Mouse (Mus musculus) ES-E14 (cell line): Measurements from ENCODE around the gene Hdgf. TPM values are rescaled to one million over a fixed set of nuclear protein-coding genes. Genes with fewer than 3 reads are reported as not detected.
A peak's percentile ranks its signal among the peaks of the same experiment; 100 is the strongest.

Experiments
- DNase-seq: peaks from one replicate; pipeline ENCODE4 v3.0.0-alpha.2; 2013; ENCODE audit warnings: low read depth, low spot score
- H3K27ac ChIP-seq: 2 replicates; pipeline ENCODE4 v1.5.1; 2012; ENCODE audit warnings: low read depth, mild to moderate bottlenecking, low read length, moderate library complexity, mixed read lengths; ENCODE audit not compliant: poor library complexity, insufficient read depth, severe bottlenecking
- H3K36me3 ChIP-seq: 2 replicates; pipeline ENCODE4 v1.6.1; 2012; ENCODE audit warnings: mild to moderate bottlenecking, low read length, moderate library complexity, mixed read lengths; ENCODE audit not compliant: control insufficient read depth, poor library complexity, insufficient read depth, severe bottlenecking
- H3K4me1 ChIP-seq, 2 experiments: fragments of 150-350 bp in 1 of 2; sonication (generic) in 1 of 2; 2 replicates each; pipeline ENCODE4 v1.6.1; 2012; ENCODE audit warnings: low read length in 2 of 2, mild to moderate bottlenecking in 1 of 2, mixed read lengths in 1 of 2; ENCODE audit not compliant: control insufficient read depth in 2 of 2, insufficient read depth in 2 of 2, poor library complexity in 1 of 2
- H3K4me3 ChIP-seq, 2 experiments: fragments of 150-350 bp in 1 of 2; sonication (generic) in 1 of 2; 2 replicates each; pipeline ENCODE4 v1.5.1; 2012; ENCODE audit warnings: low read length in 2 of 2, low read depth in 1 of 2, mild to moderate bottlenecking in 1 of 2, mixed read lengths in 1 of 2; ENCODE audit not compliant: insufficient read depth in 1 of 2, poor library complexity in 1 of 2, severe bottlenecking in 1 of 2
- H3K9ac ChIP-seq: 2 replicates; pipeline ENCODE4 v1.6.1; 2012; ENCODE audit warnings: low read depth, mild to moderate bottlenecking, low read length, mixed read lengths; ENCODE audit not compliant: poor library complexity, insufficient read depth, severe bottlenecking
- H3K9me3 ChIP-seq: fragments of 150-350 bp; sonication (generic); 2 replicates; pipeline ENCODE4 v1.6.1; 2012; ENCODE audit warnings: low read depth, mild to moderate bottlenecking, low read length; ENCODE audit not compliant: control insufficient read depth, insufficient read depth
- CHD2 ChIP-seq: IDR thresholded peaks from 2 replicates; pipeline ENCODE4 v1.6.1; 2014; ENCODE audit warnings: mild to moderate bottlenecking, low read depth, low read length, inconsistent platforms
- HCFC1 ChIP-seq: IDR thresholded peaks from 2 replicates; pipeline ENCODE4 v1.6.1; 2012; ENCODE audit warnings: low read length, inconsistent platforms, borderline replicate concordance; ENCODE audit not compliant: insufficient read depth
- MAFK ChIP-seq: IDR thresholded peaks from 2 replicates; pipeline ENCODE4 v1.6.1; 2014; ENCODE audit warnings: mild to moderate bottlenecking, low read depth, low read length, inconsistent platforms; ENCODE audit not compliant: insufficient read depth
- ZC3H11A ChIP-seq: IDR thresholded peaks from 2 replicates; pipeline ENCODE4 v1.6.1; 2012; ENCODE audit warnings: low read depth, mild to moderate bottlenecking, inconsistent platforms, low read length, borderline replicate concordance
- ZNF384 ChIP-seq: IDR thresholded peaks from 2 replicates; pipeline ENCODE4 v1.6.1; 2012; ENCODE audit warnings: low read depth, low read length, inconsistent platforms
- in situ Hi-C, 2 experiments: fragments of 600-800 bp; cut with MboI; formaldehyde crosslinking; loops; one replicate each; pipeline ENCODE4 v1.15.1; 2025; ENCODE audit warnings: low sequenced_read_pairs in 2 of 2, inconsistent platforms in 1 of 2; ENCODE audit not compliant: unreplicated experiment in 2 of 2
- total RNA-seq: library from RNA; depleted of rRNA; stranded (reverse); fragments of 300-350 nt; gene quantifications from 2 replicates; pipeline ENCODE4 v1.2.3, GENCODE M21; 2012; rRNA removed

Hdgf gene
- total RNA-seq, 1 experiment, result 296 TPM

- in situ Hi-C loops, result no loop called here
- peaks cover 4 to 6% of the 10 kb centered on the region in 2 experiments; a peak in 2 of 4 replicates for H3K4me1 ChIP-seq
- H3K9ac ChIP-seq, result no peak overlapping the region
- H3K4me3 ChIP-seq, result no peak overlapping the region
- H3K36me3 ChIP-seq, result no peaks in the 10 kb centered on the region
- H3K27ac ChIP-seq, result no peak overlapping the region
- no peak for TF ChIP-seq ZNF384
- TF ChIP-seq MAFK, result no peak
- TF ChIP-seq HCFC1, result no peak
- TF ChIP-seq ZC3H11A, result no peak
- TF ChIP-seq CHD2, result no peak
- DNase-seq, result no peak
- no peaks in the 10 kb centered on the region for H3K9me3 ChIP-seq
Measured at GRCm38 (mm10) chr3:87958967-87959366, 52.8 kb downstream of the Hdgf start.

- Histone ChIP-seq H3K27ac (no peak overlapping the region), H3K4me1 (peaks cover 4 to 6% of the 10 kb centered on the region in 2 experiments; a peak in 2 of 4 replicates)
Measured at GRCm38 (mm10) chr3:87959371-87959770, 53.2 kb downstream of the Hdgf start.

GRCm38 (mm10) chr3:87960191-87960585 is 54.1 kb downstream of the Hdgf start:
- peaks cover 4 to 6% of the 10 kb centered on the region in 2 experiments; a peak in 2 of 4 replicates for H3K4me1 ChIP-seq
- in situ Hi-C loops, result no loop called here
- DNase-seq, result no peak
- H3K9me3 ChIP-seq, result no peaks in the 10 kb centered on the region
- no peaks in the 10 kb centered on the region for H3K36me3 ChIP-seq
- H3K9ac ChIP-seq, result no peak overlapping the region
- no peak overlapping the region for H3K27ac ChIP-seq
- peak overlapping the region; percentile 58 to 62; a peak in 2 of 4 replicates for H3K4me3 ChIP-seq
- no peak for TF ChIP-seq HCFC1
- no peak for TF ChIP-seq ZNF384
- TF ChIP-seq MAFK, result no peak
- no peak for TF ChIP-seq ZC3H11A
- TF ChIP-seq CHD2, result no peak

More at GRCm38 (mm10) chr3:87959371-87959770, 53.2 kb downstream of the Hdgf start:
- Histone ChIP-seq H3K4me3 (no peak overlapping the region), H3K9ac (no peak overlapping the region), H3K9me3 (no peaks in the 10 kb centered on the region), H3K36me3 (no peaks in the 10 kb centered on the region)
- in situ Hi-C loops, result no loop called here
- TF ChIP-seq ZC3H11A, result no peak
- no peak for TF ChIP-seq ZNF384
- TF ChIP-seq HCFC1, result no peak
- TF ChIP-seq MAFK, result no peak
- no peak for TF ChIP-seq CHD2
- no peak for DNase-seq

- no peaks in the 10 kb centered on the region for H3K9me3 ChIP-seq
- in situ Hi-C loops, result no loop called here
- peaks cover 4 to 6% of the 10 kb centered on the region in 2 experiments; a peak in 2 of 4 replicates for H3K4me1 ChIP-seq
- DNase-seq, result peak; percentile 96
- H3K4me3 ChIP-seq, result peak overlapping the region; percentile 58 to 62
- no peak overlapping the region for H3K27ac ChIP-seq
- no peaks in the 10 kb centered on the region for H3K36me3 ChIP-seq
- TF ChIP-seq ZNF384 (no peak), HCFC1 (peak; percentile 54; the same call in 1 of the 2 replicates), ZC3H11A (peak; percentile 85), MAFK (no peak), CHD2 (no peak)
- H3K9ac ChIP-seq, result peak overlapping the region; percentile 55; the same call in 1 of the 2 replicates
Measured at GRCm38 (mm10) chr3:87960586-87961191, 54.6 kb downstream of the Hdgf start.

Other genes with a start within 250 kb of the Hdgf start
- 0.37 and 0.49 TPM in 2 replicates for gene Lrrc71, start 157.7 kb upstream of the Hdgf start, total RNA-seq
- 3.8 and 4.5 TPM in 2 replicates for gene Ntrk1, start 111.2 kb upstream of the Hdgf start, total RNA-seq
- gene Insrr, start 109.4 kb upstream of the Hdgf start, total RNA-seq, result 0.11 and 0.18 TPM in 2 replicates
- gene Pear1, start 82.0 kb upstream of the Hdgf start, total RNA-seq, result 1.8 TPM in 2 replicates
- gene Sh2d2a, start 59.6 kb upstream of the Hdgf start, total RNA-seq, result 0.05 and 0.22 TPM in 2 replicates
- gene Prcc, start 20.7 kb upstream of the Hdgf start, total RNA-seq, result 40.2 and 53.8 TPM in 2 replicates
- 154 and 162 TPM in 2 replicates for gene Mrpl24, start 13.2 kb downstream of the Hdgf start, total RNA-seq
- gene Isg20l2, start 24.0 kb downstream of the Hdgf start, total RNA-seq, result 33.6 and 40.1 TPM in 2 replicates
- 22.0 and 25.5 TPM in 2 replicates for gene Rrnad1, start 24.4 kb downstream of the Hdgf start, total RNA-seq
- 9.4 and 19.7 TPM in 2 replicates for gene Crabp2, start 42.3 kb downstream of the Hdgf start, total RNA-seq
- 22.3 and 29.4 TPM in 2 replicates for gene Nes, start 64.8 kb downstream of the Hdgf start, total RNA-seq
- gene Bcan, start 93.9 kb downstream of the Hdgf start, total RNA-seq, result 1.4 and 2.6 TPM in 2 replicates
- gene Hapln2, start 121.3 kb downstream of the Hdgf start, total RNA-seq, result not detected in 2 replicates
- gene Gpatch4, start 136.8 kb downstream of the Hdgf start, total RNA-seq, result 33.5 and 37.9 TPM in 2 replicates
- gene Naxe, start 152.2 kb downstream of the Hdgf start, total RNA-seq, result 117 and 144 TPM in 2 replicates
- not detected in 2 replicates for gene Ttc24, start 172.0 kb downstream of the Hdgf start, total RNA-seq
- gene Iqgap3, start 175.7 kb downstream of the Hdgf start, total RNA-seq, result 60.3 and 81.2 TPM in 2 replicates
- 8.8 and 10.4 TPM in 2 replicates for gene Mef2d, start 236.1 kb downstream of the Hdgf start, total RNA-seq